Mouse (Mus musculus) heart, embryonic 15.5 days (tissue): ENCODE results near the gene Polr1b. TPM values are rescaled to one million over a fixed set of nuclear protein-coding genes. Genes with fewer than 3 reads are reported as not detected.

Source experiments
- ATAC-seq: fragments of 200-750 bp; cut with Nextera tagmentation; replicated peaks from 2 replicates; pipeline ENCODE4 v1.8.0; 2017; ENCODE audit warnings: low read depth, moderate TSS enrichment; ENCODE audit not compliant: insufficient number of reproducible peaks, insufficient read depth, low FRiP score
- H3K27ac ChIP-seq: fragments of 300-500 bp; sonication (generic); 2 replicates; pipeline ENCODE4 v1.5.1; 2015; ENCODE audit warnings: mild to moderate bottlenecking, inconsistent platforms
- H3K27me3 ChIP-seq: fragments of 300-500 bp; sonication (generic); 2 replicates; pipeline ENCODE4 v1.6.1; 2015; ENCODE audit warnings: inconsistent platforms
- H3K36me3 ChIP-seq: fragments of 300-500 bp; sonication (generic); 2 replicates; pipeline ENCODE4 v1.6.1; 2015; ENCODE audit warnings: mild to moderate bottlenecking, inconsistent platforms
- H3K4me1 ChIP-seq: fragments of 300-500 bp; sonication (generic); replicated peaks from 2 replicates; pipeline ENCODE4 v1.6.1; 2015; ENCODE audit warnings: inconsistent platforms
- H3K4me2 ChIP-seq: fragments of 300-500 bp; sonication (generic); 2 replicates; pipeline ENCODE4 v1.6.1; 2015; ENCODE audit warnings: inconsistent platforms, mild to moderate bottlenecking, moderate library complexity
- H3K4me3 ChIP-seq: fragments of 300-500 bp; sonication (generic); 2 replicates; pipeline ENCODE4 v1.5.1; 2015; ENCODE audit warnings: mild to moderate bottlenecking, inconsistent platforms
- H3K9ac ChIP-seq: fragments of 300-500 bp; sonication (generic); 2 replicates; pipeline ENCODE4 v1.6.1; 2015; ENCODE audit warnings: mild to moderate bottlenecking, inconsistent platforms
- H3K9me3 ChIP-seq: fragments of 300-500 bp; sonication (generic); replicated peaks from 2 replicates; pipeline ENCODE4 v1.6.1; 2016; ENCODE audit warnings: inconsistent platforms
- WGBS: fragments of 180-500 bp; shearing (Covaris S2); methylation state at CpG from one replicate; pipeline ENCODE4 v1.1.7; 2015; ENCODE audit warnings: mixed read lengths; 5-methylcytosine and 5-hydroxymethylcytosine counted together
- polyA plus RNA-seq: library from polyadenylated mRNA; unstranded; fragments of >200 nt; fragmentation: Nextera tagmentation; extraction: Ambion mirVana; gene quantifications from 2 replicates; pipeline ENCODE4 v1.2.1, GENCODE M21; 2015

Gene Polr1b
- polyA plus RNA-seq, 1 experiment from 2014 or later, result 11.6 TPM

GRCm38 (mm10) chr2:129118061-129118460 is 17.3 kb downstream of the Polr1b start:
- Histone ChIP-seq H3K4me1 (no peaks in the 10 kb centered on the region), H3K4me3 (no peak overlapping the region), H3K27ac (no peak overlapping the region), H3K4me2 (no peak overlapping the region), H3K9me3 (no peaks in the 10 kb centered on the region), H3K36me3 (peaks cover 84% of the 10 kb centered on the region), H3K9ac (no peak overlapping the region), H3K27me3 (no peaks in the 10 kb centered on the region)
- WGBS, result 93% methylated on average over 12 of the region's 12 CpGs
- no peak for ATAC-seq

GRCm38 (mm10) chr2:129121986-129122385 is 21.2 kb downstream of the Polr1b start:
- ATAC-seq, result no peak
- no peak overlapping the region for H3K9ac ChIP-seq
- no peaks in the 10 kb centered on the region for H3K27me3 ChIP-seq
- H3K27ac ChIP-seq, result no peak overlapping the region
- no peaks in the 10 kb centered on the region for H3K9me3 ChIP-seq
- H3K4me2 ChIP-seq, result no peak overlapping the region
- H3K36me3 ChIP-seq, result peaks cover 84% of the 10 kb centered on the region
- 93% methylated on average over 8 of the region's 8 CpGs for WGBS
- H3K4me1 ChIP-seq, result no peaks in the 10 kb centered on the region
- H3K4me3 ChIP-seq, result no peak overlapping the region

GRCm38 (mm10) chr2:129129412-129129929 is 28.7 kb downstream of the Polr1b start, which contains the start of gene Chchd5:
Gene Chchd5, plus strand, starts transcription at chr2:129129700.
- peak; percentile 99 for ATAC-seq
- Histone ChIP-seq H3K36me3 (peaks cover 43% of the 10 kb centered on the region), H3K4me2 (peak within 1 kb of the TSS; percentile 82), H3K27me3 (no peaks in the 10 kb centered on the region), H3K9ac (peak within 1 kb of the TSS; percentile 77), H3K27ac (peak within 1 kb of the TSS; percentile 93), H3K9me3 (no peaks in the 10 kb centered on the region), H3K4me1 (peaks cover 11% of the 10 kb centered on the region), H3K4me3 (peak within 1 kb of the TSS; percentile 72)
- under 1% methylated on average over 35 of the region's 35 CpGs for WGBS

GRCm38 (mm10) chr2:129129987-129130545 is 29.3 kb downstream of the Polr1b start:
- Histone ChIP-seq H3K4me1 (peaks cover 11% of the 10 kb centered on the region), H3K4me2 (peak overlapping the region; percentile 82), H3K27ac (peak overlapping the region; percentile 93), H3K36me3 (peaks cover 38% of the 10 kb centered on the region), H3K27me3 (no peaks in the 10 kb centered on the region), H3K9ac (peak overlapping the region; percentile 58), H3K9me3 (no peaks in the 10 kb centered on the region), H3K4me3 (peak overlapping the region; percentile 72)
- 30% methylated on average over 18 of the region's 18 CpGs for WGBS
- ATAC-seq, result peak; percentile 12; the same call in 1 of the 2 replicates

GRCm38 (mm10) chr2:129130776-129131175 is 30.0 kb downstream of the Polr1b start:
- peaks cover 11% of the 10 kb centered on the region for H3K4me1 ChIP-seq
- H3K27me3 ChIP-seq, result no peaks in the 10 kb centered on the region
- ATAC-seq, result no peak
- peaks cover 31% of the 10 kb centered on the region for H3K36me3 ChIP-seq
- H3K9ac ChIP-seq, result no peak overlapping the region
- H3K4me3 ChIP-seq, result peak overlapping the region; percentile 72
- H3K27ac ChIP-seq, result 0 out of 2 replicates have a peak overlapping the region, but pooled peaks have one; percentile 93
- no peaks in the 10 kb centered on the region for H3K9me3 ChIP-seq
- H3K4me2 ChIP-seq, result peak overlapping the region; percentile 82
- 96% methylated on average over 2 of the region's 2 CpGs for WGBS

GRCm38 (mm10) chr2:129132231-129132630 is 31.4 kb downstream of the Polr1b start:
- 92% methylated on average over 7 of the region's 7 CpGs for WGBS
- Histone ChIP-seq H3K4me3 (no peak overlapping the region), H3K27ac (no peak overlapping the region), H3K27me3 (no peaks in the 10 kb centered on the region), H3K9me3 (no peaks in the 10 kb centered on the region), H3K9ac (no peak overlapping the region), H3K4me2 (no peak overlapping the region), H3K36me3 (peaks cover 20% of the 10 kb centered on the region), H3K4me1 (peaks cover 11% of the 10 kb centered on the region)
- no peak for ATAC-seq

- H3K9me3 ChIP-seq, result no peaks in the 10 kb centered on the region
- H3K4me3 ChIP-seq, result no peak overlapping the region
- no peak overlapping the region for H3K27ac ChIP-seq
- no peak for ATAC-seq
- no peak overlapping the region for H3K9ac ChIP-seq
- no peak overlapping the region for H3K4me2 ChIP-seq
- H3K4me1 ChIP-seq, result peaks cover 11% of the 10 kb centered on the region
- no peaks in the 10 kb centered on the region for H3K27me3 ChIP-seq
- peaks cover 17% of the 10 kb centered on the region for H3K36me3 ChIP-seq
- 92% methylated on average over 14 of the region's 14 CpGs for WGBS
Measured at GRCm38 (mm10) chr2:129133006-129133805, 32.4 kb downstream of the Polr1b start.

GRCm38 (mm10) chr2:129139906-129140305 is 39.1 kb downstream of the Polr1b start:
- Histone ChIP-seq H3K27ac (no peak overlapping the region), H3K27me3 (no peaks in the 10 kb centered on the region), H3K9me3 (no peaks in the 10 kb centered on the region), H3K4me1 (no peaks in the 10 kb centered on the region), H3K4me3 (no peak overlapping the region), H3K9ac (no peak overlapping the region), H3K4me2 (no peak overlapping the region), H3K36me3 (no peaks in the 10 kb centered on the region)
- no peak for ATAC-seq
- 87% methylated on average over 10 of the region's 10 CpGs for WGBS

GRCm38 (mm10) chr2:129148836-129149235 is 48.0 kb downstream of the Polr1b start:
- H3K9ac ChIP-seq, result no peak overlapping the region
- no peaks in the 10 kb centered on the region for H3K4me1 ChIP-seq
- no peaks in the 10 kb centered on the region for H3K27me3 ChIP-seq
- WGBS, result 57% methylated on average over 2 of the region's 2 CpGs
- no peak for ATAC-seq
- no peak overlapping the region for H3K4me3 ChIP-seq
- H3K9me3 ChIP-seq, result no peaks in the 10 kb centered on the region
- H3K27ac ChIP-seq, result no peak overlapping the region
- H3K36me3 ChIP-seq, result no peaks in the 10 kb centered on the region
- H3K4me2 ChIP-seq, result no peak overlapping the region

GRCm38 (mm10) chr2:129150386-129150785 is 49.6 kb downstream of the Polr1b start:
- no peaks in the 10 kb centered on the region for H3K27me3 ChIP-seq
- no peak overlapping the region for H3K9ac ChIP-seq
- no peaks in the 10 kb centered on the region for H3K4me1 ChIP-seq
- H3K4me2 ChIP-seq, result no peak overlapping the region
- no peaks in the 10 kb centered on the region for H3K36me3 ChIP-seq
- ATAC-seq, result no peak
- no peak overlapping the region for H3K27ac ChIP-seq
- H3K4me3 ChIP-seq, result no peak overlapping the region
- no peaks in the 10 kb centered on the region for H3K9me3 ChIP-seq
- WGBS, result 79% methylated on average over 5 of the region's 5 CpGs

- 77% methylated on average over 9 of the region's 9 CpGs for WGBS
Measured at GRCm38 (mm10) chr2:129151111-129151510, 50.3 kb downstream of the Polr1b start.

More at GRCm38 (mm10) chr2:129151111-129151510, 50.3 kb downstream of the Polr1b start:
- Histone ChIP-seq H3K9ac (no peak overlapping the region), H3K4me2 (no peak overlapping the region), H3K27me3 (no peaks in the 10 kb centered on the region), H3K4me1 (no peaks in the 10 kb centered on the region), H3K36me3 (no peaks in the 10 kb centered on the region), H3K27ac (no peak overlapping the region), H3K4me3 (no peak overlapping the region), H3K9me3 (no peaks in the 10 kb centered on the region)
- no peak for ATAC-seq
